Mouse (Mus musculus) olfactory bulb, adult 2 months (tissue): ENCODE measurements around the gene Noc3l. TPM values are rescaled to one million over a fixed set of nuclear protein-coding genes. Genes with fewer than 3 reads are reported as not detected.

Source experiments
- H3K27ac ChIP-seq: fragments of 200-500 bp; 2 replicates; pipeline ENCODE4 v1.5.1; 2012; ENCODE audit warnings: low read depth, low read length; ENCODE audit not compliant: insufficient read depth
- H3K4me1 ChIP-seq: fragments of 200-500 bp; 2 replicates; pipeline ENCODE4 v1.6.1; 2012; ENCODE audit warnings: low read length; ENCODE audit not compliant: control insufficient read depth, insufficient read depth
- H3K4me3 ChIP-seq: fragments of 200-500 bp; 2 replicates; pipeline ENCODE4 v1.5.1; 2012; ENCODE audit warnings: mild to moderate bottlenecking, low read depth, low read length, moderate library complexity; ENCODE audit not compliant: insufficient read depth
- CTCF ChIP-seq: fragments of 200-500 bp; IDR thresholded peaks from 2 replicates; pipeline ENCODE4 v1.5.1; 2012; ENCODE audit warnings: low read depth, mild to moderate bottlenecking, low read length, moderate library complexity; ENCODE audit not compliant: insufficient read depth
- POLR2A ChIP-seq: fragments of 200-500 bp; IDR thresholded peaks from 2 replicates; pipeline ENCODE4 v1.6.1; 2012; ENCODE audit warnings: mild to moderate bottlenecking, low read depth, low read length, moderate library complexity; ENCODE audit not compliant: insufficient read depth
- WGBS: fragments of 180-500 bp; shearing (Covaris S2); methylation state at CpG from one replicate; pipeline ENCODE4 v1.1.7; 2018; 5-methylcytosine and 5-hydroxymethylcytosine counted together
- polyA plus RNA-seq: library from polyadenylated mRNA; stranded (reverse); fragments of >200 nt; gene quantifications from 2 replicates; pipeline ENCODE4 v1.2.4, GENCODE M21; 2012; ENCODE audit warnings: low replicate concordance; ENCODE audit not compliant: missing spikeins, insufficient read depth, insufficient read length

The Noc3l gene
- polyA plus RNA-seq, result not detected in 2 replicates

DNA sequence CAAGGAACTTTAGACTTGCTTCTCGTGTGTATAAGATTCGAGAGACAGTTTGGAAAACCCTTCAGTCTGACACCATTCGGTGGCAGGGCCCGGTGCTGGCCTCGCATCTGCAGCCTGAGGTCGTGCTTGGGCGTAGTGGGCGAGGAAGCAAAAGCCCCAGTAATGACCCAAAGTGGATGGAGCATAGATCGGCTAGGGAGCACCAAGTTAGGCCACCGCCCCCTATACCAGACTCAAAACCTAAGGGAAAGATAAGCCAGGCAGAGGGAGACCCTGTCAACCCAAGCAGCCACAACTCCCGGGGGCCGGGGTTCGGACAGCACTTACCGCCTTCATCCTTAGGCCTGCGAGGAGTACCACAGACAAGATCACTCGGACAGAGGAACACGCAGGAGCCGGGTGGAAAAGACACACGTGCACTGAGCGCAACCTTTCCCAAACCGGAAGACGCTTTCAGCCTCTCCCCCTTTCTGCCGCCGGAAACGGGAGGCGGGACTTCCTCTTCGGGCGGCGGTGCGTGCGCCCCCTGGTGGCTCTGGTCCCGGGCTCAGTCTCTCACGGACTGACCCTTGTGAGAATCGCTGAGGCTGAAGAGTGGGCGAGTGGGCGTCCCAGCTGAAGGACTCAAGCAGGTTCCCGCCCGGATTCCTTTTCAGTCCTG is at the start of gene Noc3l:
Noc3l (minus strand) TSS at position 472 of the 661 bp plus-strand sequence.
- Histone ChIP-seq H3K4me1 (no peaks in the 10 kb centered on the region), H3K27ac (peak within 1 kb of the TSS; percentile 14; the same call in 1 of the 2 replicates), H3K4me3 (peak within 1 kb of the TSS; percentile 85)
- peak; percentile 53; the same call in 1 of the 2 replicates for TF ChIP-seq POLR2A
- TF ChIP-seq CTCF, result peak; percentile 98
- WGBS, result under 1% methylated on average over 38 of the region's 38 CpGs

DNA sequence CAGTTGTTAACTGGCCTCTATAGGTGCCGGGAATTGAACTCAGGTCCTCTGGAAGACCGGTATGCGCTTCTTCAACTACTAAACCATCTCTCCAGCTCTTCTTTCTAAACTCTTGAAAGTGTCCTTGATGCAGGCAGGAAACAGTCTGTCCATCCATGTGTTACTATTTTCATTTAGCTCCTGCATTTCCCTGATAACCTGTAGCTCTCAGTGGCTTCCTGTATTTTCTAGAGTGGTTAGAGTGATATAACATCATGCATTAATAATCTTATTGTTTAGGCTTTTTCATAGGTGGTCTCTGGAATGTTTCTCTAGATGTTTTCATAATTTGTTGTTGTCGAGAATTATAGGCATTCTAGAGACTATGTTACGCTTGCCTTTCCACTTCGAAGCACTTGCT is 43.5 kb upstream of the Noc3l start:
- no peak for TF ChIP-seq CTCF
- TF ChIP-seq POLR2A, result no peak
- Histone ChIP-seq H3K4me3 (no peak overlapping the region), H3K4me1 (no peaks in the 10 kb centered on the region), H3K27ac (no peak overlapping the region)
- WGBS, result 89% methylated on average over 6 of the region's 6 CpGs

DNA sequence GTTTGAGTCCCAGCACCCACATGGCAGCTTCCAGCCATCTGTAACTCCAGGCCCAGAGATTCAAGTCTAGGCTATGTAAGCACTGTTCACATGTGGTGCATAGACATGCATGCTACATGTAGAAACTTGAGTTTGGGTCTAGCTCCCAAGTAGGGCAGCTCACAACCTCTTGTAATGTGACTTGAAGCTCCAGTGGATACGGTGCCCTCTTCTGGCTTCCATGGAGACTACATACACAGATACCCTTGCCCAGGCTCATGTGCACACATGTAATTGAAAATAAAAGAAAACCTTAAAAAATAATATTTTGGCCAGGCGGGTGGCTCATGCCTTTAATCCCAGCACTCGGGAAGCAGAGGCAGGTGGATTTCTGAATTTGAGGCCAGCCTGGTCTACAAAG is 39.2 kb upstream of the Noc3l start:
- Histone ChIP-seq H3K27ac (no peak overlapping the region), H3K4me1 (peaks cover 2% of the 10 kb centered on the region), H3K4me3 (no peak overlapping the region)
- TF ChIP-seq CTCF (no peak), POLR2A (no peak)
- over 99% methylated on average over 3 of the region's 3 CpGs for WGBS

DNA sequence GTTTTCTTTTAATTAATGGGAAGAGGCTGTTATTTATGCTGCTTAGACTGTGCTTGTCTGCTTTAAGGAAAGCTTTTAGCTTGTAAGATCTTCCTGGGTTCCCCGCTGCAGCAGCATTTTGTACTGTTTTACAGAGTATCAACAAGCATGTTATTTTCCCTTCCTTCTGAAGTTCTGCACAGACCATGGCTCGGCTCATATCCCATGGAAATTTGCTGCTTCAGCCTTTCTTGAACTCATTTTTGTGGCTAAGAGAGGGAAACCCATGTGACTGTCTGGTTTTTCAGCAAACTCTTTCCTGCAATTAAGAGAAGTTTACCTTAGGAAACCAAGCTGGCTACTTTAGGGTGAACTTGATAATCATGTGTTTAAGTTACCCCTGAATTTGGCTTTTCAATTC is 27.3 kb upstream of the Noc3l start:
- no peak for TF ChIP-seq POLR2A
- no peak for TF ChIP-seq CTCF
- WGBS, result 35% methylated on average over 2 of the region's 2 CpGs
- H3K4me3 ChIP-seq, result no peak overlapping the region
- peaks cover 2% of the 10 kb centered on the region; the same call in 1 of the 2 replicates for H3K4me1 ChIP-seq
- H3K27ac ChIP-seq, result no peak overlapping the region

DNA sequence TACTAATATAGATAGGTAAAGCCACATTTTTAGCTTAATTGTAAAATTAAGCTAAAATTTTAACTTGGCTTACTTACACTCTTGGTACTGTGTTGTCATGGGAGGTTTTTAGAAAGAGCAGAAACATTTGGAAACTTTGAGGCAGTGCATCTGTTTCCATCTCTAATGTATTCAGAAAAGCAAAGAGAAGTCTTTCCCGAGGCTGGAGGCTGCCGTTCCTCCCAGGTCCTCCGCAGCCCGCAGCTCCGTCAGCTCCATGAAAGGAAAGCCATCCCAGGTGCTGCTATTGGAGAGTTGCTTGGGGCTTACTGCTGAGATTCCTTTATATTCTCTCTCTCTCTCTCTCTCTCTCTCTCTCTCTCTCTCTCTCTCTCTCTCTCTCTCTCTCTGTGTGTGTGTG is 25.8 kb upstream of the Noc3l start:
- peaks cover 2% of the 10 kb centered on the region; the same call in 1 of the 2 replicates for H3K4me1 ChIP-seq
- WGBS, result 18% methylated on average over 5 of the region's 5 CpGs
- TF ChIP-seq CTCF (no peak), POLR2A (no peak)
- no peak overlapping the region for H3K27ac ChIP-seq
- no peak overlapping the region for H3K4me3 ChIP-seq

DNA sequence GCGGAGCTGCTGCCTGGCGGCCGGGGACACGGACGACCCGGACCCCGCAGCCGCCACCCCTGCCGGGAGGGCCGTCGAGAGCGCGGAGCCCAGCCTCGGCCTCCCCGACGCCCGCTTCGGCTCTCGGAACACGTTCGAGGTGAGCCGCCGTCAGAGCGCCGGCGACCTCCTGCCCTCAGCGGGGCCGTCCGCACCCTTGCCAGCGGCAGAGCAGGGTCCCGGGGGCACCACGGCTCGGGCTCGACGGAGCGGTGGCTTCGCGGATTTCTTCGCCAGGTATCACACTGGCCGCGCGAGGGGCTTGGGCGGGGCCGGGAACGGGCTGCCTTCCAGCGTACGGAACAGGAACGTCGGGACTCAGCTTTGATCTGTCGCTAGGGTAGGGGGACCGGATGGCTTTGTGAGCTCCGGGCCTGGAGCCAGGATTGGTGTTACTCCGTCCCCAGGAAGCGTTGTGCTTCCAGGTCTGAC is 18.2 kb upstream of the Noc3l start:
- WGBS, result under 1% methylated on average over 54 of the region's 54 CpGs
- H3K4me1 ChIP-seq, result peaks cover 3% of the 10 kb centered on the region; the same call in 1 of the 2 replicates
- no peak overlapping the region for H3K27ac ChIP-seq
- H3K4me3 ChIP-seq, result peak overlapping the region; percentile 85
- TF ChIP-seq CTCF (no peak), POLR2A (no peak)

DNA sequence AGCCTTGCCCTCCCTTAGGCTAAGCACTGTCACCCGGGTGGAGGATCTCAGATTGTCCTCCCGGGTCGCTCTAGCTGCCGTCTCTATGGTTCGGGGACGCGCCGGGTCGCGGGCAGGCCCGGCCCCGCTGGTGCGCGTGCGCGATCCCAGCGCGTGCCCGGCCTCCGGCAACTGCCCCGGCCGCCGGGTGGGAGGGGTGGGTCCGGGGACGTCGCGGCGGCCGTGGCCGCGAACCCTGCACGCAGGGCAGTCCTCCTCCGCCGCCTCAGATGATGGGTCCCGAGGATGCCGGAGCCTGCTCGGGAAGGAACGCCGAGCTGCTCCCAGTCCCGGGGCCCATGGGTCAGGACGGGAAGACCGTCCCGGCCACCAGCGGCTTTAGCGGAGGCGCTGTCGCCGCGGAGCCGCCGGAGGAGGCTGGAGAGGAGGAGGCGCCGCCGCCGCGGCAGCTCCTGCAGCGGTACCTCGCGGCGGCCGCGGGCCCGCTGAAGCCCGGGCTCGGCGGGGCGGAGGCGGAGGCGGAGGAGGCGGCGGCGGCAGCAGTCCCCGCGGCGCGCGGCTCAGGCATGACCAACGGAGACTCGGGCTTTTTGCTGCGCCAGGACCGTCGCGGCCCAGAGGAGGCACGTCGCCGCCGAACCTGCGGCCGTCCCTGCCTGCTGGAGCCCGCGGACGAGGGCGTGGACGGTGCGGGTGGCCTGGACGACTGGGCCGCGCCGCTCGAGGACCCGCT is 17.6 kb upstream of the Noc3l start, which contains the start of gene Tbc1d12:
Tbc1d12 (plus strand) TSS at position 142 of the 733 bp plus-strand sequence.
- peak within 1 kb of the TSS; percentile 85 for H3K4me3 ChIP-seq
- no peak for TF ChIP-seq CTCF
- TF ChIP-seq POLR2A, result peak; percentile 78
- H3K27ac ChIP-seq, result peak within 1 kb of the TSS; percentile 60
- under 1% methylated on average over 98 of the region's 101 CpGs for WGBS
- H3K4me1 ChIP-seq, result peaks cover 3% of the 10 kb centered on the region; the same call in 1 of the 2 replicates

DNA sequence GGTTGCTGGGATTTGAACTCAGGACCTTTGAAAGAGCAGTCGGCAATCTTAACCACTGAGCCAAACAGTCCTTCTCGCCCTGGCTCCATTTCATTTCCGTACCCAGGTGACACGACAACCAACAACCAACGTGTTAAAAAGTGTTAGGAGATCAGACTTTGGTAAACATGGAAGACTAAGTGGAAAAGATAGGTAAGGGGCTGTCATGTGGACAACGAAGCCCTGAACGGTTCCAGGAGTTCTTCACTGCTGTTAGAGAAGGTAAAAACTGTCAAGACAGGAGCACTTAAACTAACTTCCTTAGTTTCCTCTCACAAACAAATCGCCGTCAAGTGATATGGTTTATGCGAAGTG is 17.0 kb upstream of the Noc3l start:
- Histone ChIP-seq H3K27ac (peak overlapping the region; percentile 43; the same call in 1 of the 2 replicates), H3K4me3 (peak overlapping the region; percentile 85), H3K4me1 (peaks cover 3% of the 10 kb centered on the region; the same call in 1 of the 2 replicates)
- TF ChIP-seq CTCF (no peak), POLR2A (no peak)
- WGBS, result 19% methylated on average over 10 of the region's 10 CpGs

DNA sequence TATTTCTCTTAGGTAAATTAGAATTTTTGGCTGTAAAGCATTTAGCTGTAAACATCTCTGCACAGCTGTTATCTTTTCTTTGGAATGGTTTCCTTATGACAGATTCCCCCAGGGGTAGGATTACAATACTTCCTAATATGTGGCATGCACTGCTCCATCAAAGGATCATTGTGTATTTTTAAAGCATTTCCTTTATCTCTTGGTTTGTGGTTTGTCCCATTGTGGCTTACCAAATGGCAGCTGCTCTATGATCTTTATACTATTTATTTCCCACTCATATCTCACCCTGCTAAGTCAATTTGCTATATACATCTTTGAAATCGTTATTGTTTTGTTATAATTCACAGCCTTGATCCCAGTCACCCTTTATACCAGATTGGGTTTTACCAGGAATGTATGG is 14.2 kb upstream of the Noc3l start:
- H3K4me3 ChIP-seq, result no peak overlapping the region
- H3K27ac ChIP-seq, result no peak overlapping the region
- WGBS, result 73% methylated on average over 1 of the region's 1 CpGs
- H3K4me1 ChIP-seq, result peaks cover 3% of the 10 kb centered on the region; the same call in 1 of the 2 replicates
- no peak for TF ChIP-seq CTCF
- no peak for TF ChIP-seq POLR2A
